ENCODE assay signal across 8 mouse cellular contexts in genomic region chr5:146232056-146232675, GRCm38 (mm10). TPM values are rescaled to one million over a fixed set of nuclear protein-coding genes. Genes with fewer than 3 reads are reported as not detected.
DNase-seq lines count a peak whose midpoint lies in the region; ATAC-seq and TF ChIP-seq lines count a peak whose summit lies in the region.

No protein-coding gene starts in this region.

- H3K36me3 ChIP-seq in lung, embryonic 15.5 days: no peaks in the 10 kb centered on the region
- no peaks in the 10 kb centered on the region for H3K36me3 ChIP-seq in embryonic facial prominence, embryonic 14.5 days (ENCODE audit: control insufficient read depth, insufficient read depth, low read length)
- H3K36me3 ChIP-seq in limb, embryonic 11.5 days (ENCODE audit: control insufficient read depth, insufficient read depth, low read length): no peaks in the 10 kb centered on the region; the same call in 1 of the 2 replicates
- H3K36me3 ChIP-seq in small intestine, adult 2 months (ENCODE audit: control insufficient read depth, insufficient read depth, low read length): peaks cover 2% of the 10 kb centered on the region; the same call in 1 of the 2 replicates

- DNase-seq in lung, postnatal 14 days: no peak
- DNase-seq in embryonic facial prominence, embryonic 14.5 days (ENCODE audit: low spot score): no peak
- DNase-seq in limb, embryonic 11.5 days (ENCODE audit: low spot score): no peak
- DNase-seq in urinary bladder, postnatal 25 days (ENCODE audit: low spot score): no peak
- no peak for DNase-seq in kidney, postnatal 25 days
- no peak for DNase-seq in ovary, postnatal 10 days (ENCODE audit: low spot score)

- peaks cover 15% of the 10 kb centered on the region for H3K4me1 ChIP-seq in lung, embryonic 15.5 days
- H3K4me1 ChIP-seq in embryonic facial prominence, embryonic 14.5 days (ENCODE audit: control insufficient read depth, insufficient read depth, low read length): peaks cover 11% of the 10 kb centered on the region
- H3K4me1 ChIP-seq in limb, embryonic 11.5 days (ENCODE audit: control insufficient read depth, insufficient read depth, low read length): peaks cover 3% of the 10 kb centered on the region; the same call in 1 of the 2 replicates
- H3K4me1 ChIP-seq in small intestine, adult 2 months (ENCODE audit: control insufficient read depth, insufficient read depth, insufficient read length, low read length): no peaks in the 10 kb centered on the region; the same call in 1 of the 2 replicates

- H3K9ac ChIP-seq in lung, embryonic 15.5 days: peak overlapping the region; percentile 88
- H3K9ac ChIP-seq in embryonic facial prominence, embryonic 14.5 days (ENCODE audit: low read depth, low read length): peak overlapping the region; percentile 92
- H3K9ac ChIP-seq in limb, embryonic 11.5 days (ENCODE audit: low read length): peak overlapping the region; percentile 91

- H3K27me3 ChIP-seq in lung, embryonic 15.5 days: no peaks in the 10 kb centered on the region
- H3K27me3 ChIP-seq in embryonic facial prominence, embryonic 14.5 days (replicated peaks; ENCODE audit: control insufficient read depth, insufficient read depth, low read length): no peaks in the 10 kb centered on the region
- no peaks in the 10 kb centered on the region for H3K27me3 ChIP-seq in limb, embryonic 11.5 days (ENCODE audit: control insufficient read depth, insufficient read depth, low read length)
- no peaks in the 10 kb centered on the region for H3K27me3 ChIP-seq in small intestine, adult 2 months (ENCODE audit: control insufficient read depth, insufficient read depth, low read length)

- TF ChIP-seq CTCF in small intestine, adult 2 months (IDR thresholded peaks at IDR 0.05; ENCODE audit: extremely low read depth, insufficient read length, insufficient replicate concordance, low read depth, low read length): no peak

- H3K27ac ChIP-seq in lung, embryonic 15.5 days: peak overlapping the region; percentile 97; the same call in 1 of the 2 replicates
- no peak overlapping the region for H3K27ac ChIP-seq in embryonic facial prominence, embryonic 14.5 days (replicated peaks; ENCODE audit: low read depth, low read length)
- no peak overlapping the region for H3K27ac ChIP-seq in limb, embryonic 11.5 days (replicated peaks; ENCODE audit: low read depth, low read length)
- H3K27ac ChIP-seq in small intestine, adult 2 months (ENCODE audit: insufficient read depth, low read depth, low read length): no peak overlapping the region; the same call in 1 of the 2 replicates

- no peak for ATAC-seq in lung, embryonic 15.5 days (ENCODE audit: borderline replicate concordance, extremely low read depth, low FRiP score, low TSS enrichment)
- no peak for ATAC-seq in embryonic facial prominence, embryonic 14.5 days (ENCODE audit: low read depth)
- ATAC-seq in limb, embryonic 11.5 days (ENCODE audit: insufficient number of reproducible peaks, low FRiP score, low TSS enrichment, low read depth): no peak

- peak overlapping the region; percentile 86 for H3K4me3 ChIP-seq in lung, embryonic 15.5 days
- peak overlapping the region; percentile 78 for H3K4me3 ChIP-seq in embryonic facial prominence, embryonic 14.5 days (ENCODE audit: low read depth, low read length)
- peak overlapping the region; percentile 77 for H3K4me3 ChIP-seq in limb, embryonic 11.5 days (ENCODE audit: low read depth, low read length)
- peak overlapping the region; percentile 97 for H3K4me3 ChIP-seq in small intestine, adult 2 months (ENCODE audit: low read depth, low read length)

- H3K4me2 ChIP-seq in lung, embryonic 15.5 days: peak overlapping the region; percentile 63
- H3K4me2 ChIP-seq in embryonic facial prominence, embryonic 14.5 days (ENCODE audit: low read depth, low read length): peak overlapping the region; percentile 70
- H3K4me2 ChIP-seq in limb, embryonic 11.5 days (ENCODE audit: low read depth, severe bottlenecking): peak overlapping the region; percentile 67

- no peaks in the 10 kb centered on the region for H3K9me3 ChIP-seq in lung, embryonic 15.5 days
- no peaks in the 10 kb centered on the region for H3K9me3 ChIP-seq in embryonic facial prominence, embryonic 14.5 days (ENCODE audit: control insufficient read depth, low read length)
- H3K9me3 ChIP-seq in limb, embryonic 11.5 days (ENCODE audit: control insufficient read depth, low read length): no peaks in the 10 kb centered on the region

- no peak for TF ChIP-seq POLR2A in small intestine, adult 2 months (IDR thresholded peaks at IDR 0.05; ENCODE audit: low read depth, low read length)

- WGBS in lung, embryonic 15.5 days: 24% methylated on average over 6 of the region's 6 CpGs
- 37% methylated on average over 6 of the region's 6 CpGs for WGBS in embryonic facial prominence, embryonic 14.5 days
- WGBS in limb, embryonic 11.5 days: 45% methylated on average over 6 of the region's 6 CpGs
- 21% methylated on average over 6 of the region's 6 CpGs for WGBS in small intestine, adult 2 months

RNA-seq across cellular contexts. Expression of gene Cdk8, which starts 1.1 kb away (rescaled TPM):
- polyA plus RNA-seq in lung, embryonic 15.5 days (2015; fragmentation: Nextera tagmentation; extraction: Ambion mirVana): 15.3 and 16.8 TPM in 2 replicates
- polyA plus RNA-seq in embryonic facial prominence, embryonic 14.5 days (2014; fragmentation: Nextera tagmentation; extraction: Ambion mirVana): 23.7 and 26.1 TPM in 2 replicates
- polyA plus RNA-seq in limb, embryonic 11.5 days (2014; fragmentation: Nextera tagmentation; extraction: Ambion mirVana): 32.8 and 36.1 TPM in 2 replicates
- polyA plus RNA-seq in small intestine, adult 2 months (2012; rRNA removed): 19.8 and 31.7 TPM in 2 replicates

RNA-seq across cellular contexts. Expression of gene Rnf6, which starts 10.8 kb away (rescaled TPM):
- polyA plus RNA-seq in lung, embryonic 15.5 days (2015; fragmentation: Nextera tagmentation; extraction: Ambion mirVana): 42.4 and 51.7 TPM in 2 replicates
- 41.5 and 41.6 TPM in 2 replicates for polyA plus RNA-seq in embryonic facial prominence, embryonic 14.5 days (2014; fragmentation: Nextera tagmentation; extraction: Ambion mirVana)
- 25.3 and 26.2 TPM in 2 replicates for polyA plus RNA-seq in limb, embryonic 11.5 days (2014; fragmentation: Nextera tagmentation; extraction: Ambion mirVana)
- 6.1 and 12.9 TPM in 2 replicates for polyA plus RNA-seq in small intestine, adult 2 months (2012; rRNA removed)

RNA-seq across cellular contexts. Expression of gene 1700001J03Rik, which starts 47.1 kb away (rescaled TPM):
- polyA plus RNA-seq in lung, embryonic 15.5 days (2015; fragmentation: Nextera tagmentation; extraction: Ambion mirVana): not detected in 2 replicates
- not detected in 2 replicates for polyA plus RNA-seq in embryonic facial prominence, embryonic 14.5 days (2014; fragmentation: Nextera tagmentation; extraction: Ambion mirVana)
- polyA plus RNA-seq in limb, embryonic 11.5 days (2014; fragmentation: Nextera tagmentation; extraction: Ambion mirVana): not detected in 2 replicates
- 0.14 and 0.33 TPM in 2 replicates for polyA plus RNA-seq in small intestine, adult 2 months (2012; rRNA removed)
